Mouse (Mus musculus): ENCODE data around the gene Ccn1.

- no peak for TF ChIP-seq CTCF (IDR thresholded peaks at IDR 0.05; ENCODE audit: control insufficient read depth, insufficient read depth, low read length)
- TF ChIP-seq POLR2A (IDR thresholded peaks at IDR 0.05; ENCODE audit: borderline replicate concordance, control insufficient read depth, low read depth, low read length) = no peak
Measured at GRCm38 (mm10) chr3:145691415-145691814, 41.6 kb upstream of the Ccn1 start.
